Mouse (Mus musculus) thymus, postnatal 25 days (tissue): Measurements from ENCODE around the gene Gm28778.
"Not testable (repeated sequence)": the region's sequence is repeated elsewhere in the genome, so short reads cannot be mapped to it uniquely, and the experiment has no call there.

ENCODE experiments used
- DNase-seq: peaks from one replicate; pipeline ENCODE4 v3.0.0; 2022

Gm28778 gene

GRCm38 (mm10) chr1:53296581-53297383 is at the start of gene Gm28778, which contains the start of the genes Pms1 and Ormdl1:
Gm28778 (plus strand) TSS chr1:53297111.
Pms1 (minus strand) TSS chr1:53297018.
Ormdl1 (plus strand) TSS chr1:53297095.
- DNase-seq: peak; percentile 93

DNA sequence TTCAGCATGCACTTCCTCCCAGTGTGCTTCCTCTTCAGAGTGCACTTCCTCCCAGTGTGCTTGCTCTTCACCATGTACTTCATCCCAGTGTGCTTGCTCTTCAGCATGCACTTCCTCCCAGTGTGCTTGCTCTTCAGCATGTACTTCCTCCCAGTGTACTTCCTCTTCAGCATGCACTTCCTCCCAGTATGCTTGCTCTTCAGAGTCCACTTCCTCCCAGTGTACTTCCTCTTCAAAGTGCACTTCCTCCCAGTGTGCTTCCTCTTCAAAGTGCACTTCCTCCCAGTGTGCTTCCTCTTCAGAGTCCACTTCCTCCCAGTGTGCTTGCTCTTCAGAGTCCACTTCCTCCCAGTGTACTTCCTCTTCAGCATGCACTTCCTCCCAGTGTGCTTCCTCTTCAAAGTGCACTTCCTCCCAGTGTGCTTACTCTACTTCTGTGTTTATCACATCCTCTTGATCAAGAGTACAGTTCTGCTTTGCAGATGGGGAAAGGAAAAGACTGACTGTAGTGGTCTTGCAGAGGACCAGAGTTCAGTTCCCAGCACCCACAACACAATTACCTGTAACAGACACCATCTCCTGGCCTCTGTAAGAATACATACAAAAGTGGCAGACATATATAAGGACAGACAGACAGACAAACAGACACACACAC is 31.8 kb upstream of the Gm28778 start:
- DNase-seq: not testable (repeated sequence)

DNA sequence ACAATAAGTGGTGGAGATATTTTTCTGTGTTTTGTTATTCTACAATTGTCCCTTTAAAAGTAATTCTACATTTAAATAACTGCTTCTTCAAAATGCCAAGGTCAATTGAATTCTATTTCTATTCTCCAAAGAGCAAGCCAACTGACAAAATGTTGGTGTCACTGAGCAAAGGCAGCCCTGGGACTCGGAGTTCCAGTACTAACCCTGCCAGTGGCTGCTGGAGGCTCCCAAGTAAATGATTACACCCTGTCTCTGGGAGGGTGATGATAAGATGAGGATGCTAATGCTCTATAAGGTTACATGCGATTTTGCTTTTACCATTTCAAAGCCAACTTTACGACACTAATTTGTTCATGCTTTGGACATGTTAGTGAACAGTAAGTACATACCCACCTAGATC is 27.0 kb upstream of the Gm28778 start:
- no peak for DNase-seq

- DNase-seq: peak; percentile 12
Measured at GRCm38 (mm10) chr1:53272646-53273045, 24.3 kb upstream of the Gm28778 start.

GRCm38 (mm10) chr1:53291197-53291596 is 5.7 kb upstream of the Gm28778 start:
- no peak for DNase-seq

DNA sequence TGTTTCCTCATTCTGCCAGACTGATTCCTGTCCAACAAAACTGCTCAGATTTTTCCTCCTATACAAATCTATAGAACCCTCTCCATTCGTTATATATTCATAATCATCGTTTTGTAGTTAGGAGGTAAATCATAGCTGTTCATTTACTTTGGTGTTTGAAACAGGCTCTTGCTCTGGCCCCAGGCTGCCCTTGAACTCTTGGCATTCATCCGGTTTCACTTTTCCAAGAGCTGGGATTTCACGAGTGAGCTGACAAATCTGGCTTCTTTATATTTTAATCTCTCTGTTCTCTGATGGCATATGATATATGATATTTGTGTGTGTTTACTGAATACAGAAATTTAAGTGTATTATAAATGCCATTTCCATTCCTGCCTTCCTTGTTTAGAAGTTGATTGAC is 3.6 kb downstream of the Gm28778 start:
- no peak for DNase-seq

GRCm38 (mm10) chr1:53312989-53313967 is 16.4 kb downstream of the Gm28778 start, which contains the start of gene Osgepl1:
Osgepl1 (plus strand) TSS chr1:53313624.
- peak; percentile 84 for DNase-seq

GRCm38 (mm10) chr1:53321662-53322344 is 24.9 kb downstream of the Gm28778 start:
- no peak for DNase-seq

DNA sequence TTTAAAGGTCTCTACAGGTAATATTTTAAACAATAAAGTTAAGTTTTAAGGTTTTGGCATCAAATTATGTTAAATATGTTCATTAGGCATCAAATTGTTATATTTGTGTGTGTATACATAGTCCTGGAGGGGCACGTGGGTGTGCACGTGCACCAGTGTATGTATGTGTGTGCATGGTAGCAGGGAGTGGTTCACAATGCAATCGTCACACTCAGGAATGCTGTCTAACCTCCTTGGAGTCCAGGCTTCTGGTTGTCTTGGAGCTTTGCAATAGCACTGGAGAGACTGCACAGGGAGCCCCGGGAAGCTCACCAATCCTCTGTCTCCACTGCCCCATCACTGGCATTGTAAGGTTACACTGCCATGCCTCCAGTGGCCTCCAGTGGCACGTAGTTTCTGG is 26.3 kb downstream of the Gm28778 start:
- DNase-seq: no peak

- no peak for DNase-seq
Measured at GRCm38 (mm10) chr1:53324277-53324676, 27.4 kb downstream of the Gm28778 start.

DNA sequence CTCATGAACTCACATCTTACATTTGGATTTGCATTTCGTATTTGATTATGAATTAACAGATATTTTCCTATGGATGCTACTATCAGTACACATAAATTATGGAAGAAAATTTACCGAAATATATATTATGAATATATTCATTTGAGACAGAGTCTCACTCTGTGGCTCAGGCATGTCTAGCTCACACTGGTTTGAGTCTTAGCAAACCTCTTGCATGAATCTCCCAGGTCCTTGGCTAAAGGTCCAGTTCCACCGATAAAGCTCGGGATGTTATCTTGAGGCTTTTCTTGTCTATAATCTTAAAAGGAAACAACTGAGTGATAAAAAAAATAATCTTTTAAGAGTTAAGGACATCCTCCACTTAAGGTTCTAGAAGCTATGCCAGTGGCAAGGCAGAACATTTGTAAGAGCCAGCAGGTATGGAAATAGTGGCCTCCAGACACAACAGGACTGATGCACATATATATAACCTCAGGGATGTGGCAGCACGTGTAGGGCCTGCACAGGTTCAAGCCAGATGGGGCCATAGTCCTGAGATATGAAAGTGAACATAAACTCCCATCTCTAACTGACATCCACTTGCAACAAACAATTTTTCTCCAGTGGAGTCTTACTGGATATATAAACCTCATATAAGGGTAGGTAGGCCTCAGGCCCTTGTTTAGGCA is 28.1 kb downstream of the Gm28778 start:
- DNase-seq: no peak

DNA sequence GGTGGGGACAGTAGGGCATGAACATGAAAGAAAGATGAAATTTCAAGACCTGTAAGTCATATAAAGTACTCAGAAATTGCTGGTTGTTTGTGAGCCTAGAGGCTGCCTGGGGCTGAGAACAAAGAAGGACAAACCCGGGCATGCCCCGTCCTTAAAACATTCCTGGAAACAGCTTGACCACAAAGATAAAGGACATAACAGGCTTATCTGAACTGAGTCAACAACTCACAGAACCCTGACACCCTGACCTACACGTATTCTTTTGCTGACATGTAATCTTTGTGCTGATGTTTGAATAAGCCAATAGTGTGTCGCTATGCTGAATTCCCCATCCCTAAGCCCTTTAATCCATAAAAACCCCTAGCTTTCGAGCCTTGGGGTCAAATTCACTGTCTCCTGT is 36.6 kb downstream of the Gm28778 start:
- DNase-seq: not testable (repeated sequence)

GRCm38 (mm10) chr1:53335465-53335864 is 38.6 kb downstream of the Gm28778 start:
- no peak for DNase-seq

DNA sequence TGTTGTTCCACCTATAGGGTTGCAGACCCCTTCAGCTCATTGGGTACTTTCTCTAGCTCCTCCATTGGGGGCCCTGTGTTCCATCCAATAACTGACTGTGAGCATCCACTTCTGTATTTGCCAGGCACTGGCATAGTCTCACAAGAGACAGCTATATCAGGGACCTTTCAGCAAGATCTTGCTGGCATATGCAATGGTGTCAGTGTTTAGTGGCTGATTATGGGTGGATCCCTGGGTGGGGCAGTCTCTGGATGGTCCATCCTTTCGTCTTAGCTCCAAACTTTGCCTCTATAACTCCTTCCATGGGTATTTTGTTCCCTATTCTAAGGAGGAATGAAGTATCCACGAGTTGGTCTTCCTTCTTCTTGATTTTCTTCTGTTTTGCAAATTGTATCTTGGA is 40.5 kb downstream of the Gm28778 start:
- DNase-seq: not testable (repeated sequence)

DNA sequence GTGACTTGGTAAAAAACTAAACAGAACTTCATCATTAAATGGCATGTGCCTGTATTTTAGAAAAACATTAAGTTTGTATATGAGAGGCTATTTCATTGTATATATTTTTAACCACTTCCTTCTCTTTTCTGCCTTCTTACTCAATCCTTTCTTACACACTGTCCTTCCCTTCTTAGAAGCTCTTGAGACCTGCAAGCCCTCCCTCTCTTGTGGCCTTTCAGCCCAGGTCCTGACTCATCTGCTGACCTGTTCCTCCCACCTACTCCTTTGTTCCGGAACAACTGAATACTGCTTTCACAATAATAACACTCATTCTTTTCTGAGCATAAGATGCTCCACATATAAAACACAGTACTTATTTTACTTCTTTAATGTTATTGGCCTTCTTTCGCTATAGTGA is 44.2 kb downstream of the Gm28778 start:
- no peak for DNase-seq

DNA sequence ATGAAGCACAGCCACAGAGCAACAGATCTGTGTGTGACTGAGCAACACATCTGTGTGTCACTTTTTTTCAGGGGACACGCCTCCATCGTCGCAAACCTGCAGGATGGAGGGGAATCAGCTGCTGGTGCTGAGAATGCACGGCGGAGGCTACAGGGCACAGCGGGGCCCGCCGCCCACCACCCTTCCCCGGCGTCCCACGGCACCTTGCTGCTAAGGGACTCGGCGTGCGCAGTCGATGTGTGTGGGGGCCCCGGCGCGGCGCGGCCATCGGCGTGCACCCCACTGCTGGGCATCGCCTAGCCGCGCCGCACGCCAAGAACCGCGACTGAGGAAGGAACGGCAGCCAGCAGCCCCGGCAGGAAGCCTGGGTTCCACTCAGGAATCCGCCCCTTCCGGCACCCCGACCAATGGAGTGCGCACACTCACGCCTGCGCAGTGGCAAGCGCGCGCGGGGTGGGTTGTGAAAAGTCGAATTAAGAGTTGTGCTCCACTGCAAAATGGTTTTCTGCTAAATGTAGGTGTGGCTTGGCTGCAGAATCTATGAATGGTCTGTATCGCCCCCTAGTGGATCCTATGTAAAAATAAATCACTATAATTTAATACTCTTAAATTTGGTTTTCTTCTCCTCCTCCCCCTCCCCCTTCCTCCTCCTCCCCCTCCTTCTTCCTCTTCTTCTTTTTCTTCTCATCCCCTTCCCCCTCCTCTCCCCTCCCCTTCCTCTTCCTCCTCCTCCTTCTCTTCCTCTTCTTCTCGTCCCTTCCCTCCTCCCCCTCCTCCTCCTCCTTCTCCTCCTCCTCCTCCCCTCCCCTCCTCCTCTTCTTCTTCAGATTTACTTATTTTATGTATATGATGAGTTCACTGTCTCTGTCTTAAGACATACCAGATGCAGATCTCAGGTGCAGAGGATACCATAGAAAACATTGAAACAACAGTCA is 55.7 kb downstream of the Gm28778 start, which contains the start of the genes Asdurf, Gm28551 and Asnsd1:
Asdurf (minus strand) TSS at position 293 of the 935 bp plus-strand sequence.
Gm28551 (minus strand) TSS at position 341 of the 935 bp plus-strand sequence.
Asnsd1 (minus strand) TSS at position 426 of the 935 bp plus-strand sequence.
- DNase-seq: peak; percentile 99

- no peak for DNase-seq
Measured at GRCm38 (mm10) chr1:53358988-53359387, 62.1 kb downstream of the Gm28778 start.
